Mouse (Mus musculus) spleen, adult 2 months (tissue): Measurements from ENCODE around the gene Rpl3. TPM values are rescaled to one million over a fixed set of nuclear protein-coding genes. Genes with fewer than 3 reads are reported as not detected.

Experiments used
- DNase-seq, 2 experiments: peaks; one replicate each; pipeline versions ENCODE4 v3.0.0 to v3.0.0-alpha.2; 2012 to 2021; ENCODE audit warnings: low spot score in 2 of 2, low read depth in 1 of 2
- H3K27ac ChIP-seq: fragments of 200-500 bp; 2 replicates; pipeline ENCODE4 v1.5.1; 2012; ENCODE audit warnings: low read length, inconsistent platforms; ENCODE audit not compliant: insufficient read depth
- H3K27me3 ChIP-seq: fragments of 200-500 bp; 2 replicates; pipeline ENCODE4 v1.6.1; 2012; ENCODE audit warnings: mild to moderate bottlenecking, moderate library complexity, low read length, inconsistent platforms; ENCODE audit not compliant: control insufficient read depth, insufficient read depth
- H3K36me3 ChIP-seq: fragments of 200-500 bp; 2 replicates; pipeline ENCODE4 v1.6.1; 2012; ENCODE audit warnings: mild to moderate bottlenecking, low read length, inconsistent platforms; ENCODE audit not compliant: control insufficient read depth, insufficient read depth
- H3K4me1 ChIP-seq: fragments of 200-500 bp; 2 replicates; pipeline ENCODE4 v1.6.1; 2011; ENCODE audit warnings: inconsistent platforms; ENCODE audit not compliant: control insufficient read depth, insufficient read depth, insufficient read length
- H3K4me3 ChIP-seq: fragments of 200-500 bp; 2 replicates; pipeline ENCODE4 v1.5.1; 2011; ENCODE audit warnings: mild to moderate bottlenecking, inconsistent platforms; ENCODE audit not compliant: insufficient read depth, insufficient read length; ENCODE audit errors: extremely low read depth
- CTCF ChIP-seq: fragments of 200-500 bp; IDR thresholded peaks from 2 replicates; pipeline ENCODE4 v1.5.1; 2011; ENCODE audit warnings: mild to moderate bottlenecking, inconsistent platforms; ENCODE audit not compliant: insufficient read depth, insufficient read length, insufficient replicate concordance; ENCODE audit errors: extremely low read depth
- POLR2A ChIP-seq: fragments of 200-500 bp; IDR thresholded peaks from 2 replicates; pipeline ENCODE4 v1.6.1; 2011; ENCODE audit warnings: low read depth, low read length, inconsistent platforms
- WGBS: fragments of 180-500 bp; shearing (Covaris S2); methylation state at CpG from one replicate; pipeline ENCODE4 v1.1.7; 2018; 5-methylcytosine and 5-hydroxymethylcytosine counted together
- polyA plus RNA-seq: library from polyadenylated mRNA; depleted of rRNA; stranded (reverse); fragments of >200 nt; gene quantifications from 2 replicates; pipeline ENCODE4 v1.2.3, GENCODE M21; 2012

Rpl3 gene
- polyA plus RNA-seq, 1 experiment = 833 TPM

DNA sequence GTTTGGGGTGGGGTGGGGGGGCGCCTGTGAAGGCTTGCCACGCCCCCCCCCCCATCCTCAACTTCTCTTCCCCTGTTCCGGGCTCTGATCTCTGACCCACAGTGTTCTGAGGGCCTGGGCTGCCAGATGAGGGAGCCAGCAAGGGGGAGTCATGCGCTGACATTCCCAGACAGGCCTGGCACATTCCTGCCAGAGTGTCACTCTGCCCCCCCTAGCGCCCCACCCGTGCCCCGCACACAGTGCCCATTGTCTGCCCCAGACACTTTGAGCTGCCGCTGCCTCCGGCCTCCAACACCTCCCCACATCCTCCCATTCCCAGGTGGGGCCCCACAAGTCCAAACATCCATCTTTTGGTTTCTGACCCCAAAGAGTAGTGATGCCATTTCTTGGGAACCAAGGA is 29.3 kb downstream of the Rpl3 start:
- H3K27ac ChIP-seq = no peak overlapping the region
- 91% methylated on average over 7 of the region's 9 CpGs for WGBS
- H3K4me1 ChIP-seq = no peaks in the 10 kb centered on the region
- H3K4me3 ChIP-seq = no peak overlapping the region
- TF ChIP-seq POLR2A = no peak
- TF ChIP-seq CTCF = no peak
- H3K36me3 ChIP-seq = no peaks in the 10 kb centered on the region
- DNase-seq = no peak
- H3K27me3 ChIP-seq = no peaks in the 10 kb centered on the region

DNA sequence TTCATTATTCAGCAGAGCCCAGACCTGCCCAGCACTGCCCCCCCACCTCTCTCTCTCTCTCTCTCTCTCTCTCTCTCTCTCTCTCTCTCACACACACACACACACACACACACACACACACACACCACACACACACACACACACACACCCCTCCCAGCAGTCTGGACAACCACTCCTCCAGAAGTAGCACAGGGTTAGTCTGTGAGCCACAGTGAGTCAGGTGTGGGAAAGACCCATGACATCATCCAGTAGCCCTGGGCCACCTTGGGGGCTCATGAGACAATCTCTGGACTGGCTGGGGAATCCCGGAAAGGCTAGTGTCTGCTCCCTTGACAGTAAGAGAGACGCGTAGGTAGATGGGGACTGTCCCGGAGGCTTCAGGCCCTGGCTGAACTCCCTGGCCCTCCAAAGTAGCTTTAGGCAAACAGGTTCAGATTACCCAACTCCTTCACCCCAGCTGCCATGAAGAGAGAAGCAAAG is 30.6 kb downstream of the Rpl3 start:
- no peaks in the 10 kb centered on the region for H3K27me3 ChIP-seq
- no peak overlapping the region for H3K4me3 ChIP-seq
- H3K4me1 ChIP-seq = no peaks in the 10 kb centered on the region
- TF ChIP-seq CTCF (no peak), POLR2A (no peak)
- no peak for DNase-seq
- WGBS = 90% methylated on average over 4 of the region's 4 CpGs
- H3K36me3 ChIP-seq = no peaks in the 10 kb centered on the region
- no peak overlapping the region for H3K27ac ChIP-seq

DNA sequence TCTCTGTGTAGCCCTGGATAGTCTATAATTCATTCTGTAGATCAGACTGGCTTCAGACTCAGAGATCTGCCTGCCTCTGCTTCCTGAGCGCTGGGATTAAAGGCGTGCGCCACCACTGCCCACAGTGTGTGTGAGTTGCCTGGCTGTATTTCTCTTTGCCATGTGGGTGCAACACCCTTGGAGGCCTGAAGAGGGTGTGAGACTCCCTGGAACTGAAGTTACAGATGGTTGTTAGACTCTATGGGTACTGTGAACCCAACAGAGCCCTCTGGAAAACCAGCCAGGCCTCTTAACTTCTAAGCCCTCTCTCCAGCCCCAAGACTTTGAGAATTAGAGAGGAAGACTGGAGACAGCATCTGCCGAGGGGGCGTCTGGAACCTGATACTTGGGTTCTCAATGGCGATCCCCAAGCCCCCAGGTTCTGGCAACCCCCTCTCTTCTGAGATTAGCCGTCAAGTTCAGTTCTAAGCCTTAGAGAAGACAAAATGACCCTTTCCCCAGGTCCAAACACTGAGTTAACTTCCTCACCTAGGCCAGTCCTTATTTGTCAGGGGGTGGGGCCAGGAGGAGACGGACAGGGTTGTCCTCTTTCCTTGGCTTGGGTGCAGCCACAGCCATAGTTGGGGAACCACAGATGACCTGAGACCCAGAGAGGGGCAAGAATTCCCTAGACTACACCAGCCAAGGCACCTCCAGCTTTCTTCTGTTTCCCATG is 31.2 kb downstream of the Rpl3 start:
- no peaks in the 10 kb centered on the region for H3K36me3 ChIP-seq
- no peak for DNase-seq
- H3K4me1 ChIP-seq = no peaks in the 10 kb centered on the region
- no peak overlapping the region for H3K27ac ChIP-seq
- H3K4me3 ChIP-seq = no peak overlapping the region
- TF ChIP-seq CTCF (no peak), POLR2A (no peak)
- 97% methylated on average over 8 of the region's 8 CpGs for WGBS
- no peaks in the 10 kb centered on the region for H3K27me3 ChIP-seq

- no peak for TF ChIP-seq CTCF
- TF ChIP-seq POLR2A = no peak
- no peak overlapping the region for H3K27ac ChIP-seq
- no peaks in the 10 kb centered on the region for H3K36me3 ChIP-seq
- WGBS = 93% methylated on average over 7 of the region's 7 CpGs
- DNase-seq = no peak
- H3K4me3 ChIP-seq = no peak overlapping the region
- H3K27me3 ChIP-seq = no peaks in the 10 kb centered on the region
- H3K4me1 ChIP-seq = no peaks in the 10 kb centered on the region
Observed at GRCm38 (mm10) chr15:80059606-80060005, 32.1 kb downstream of the Rpl3 start.

GRCm38 (mm10) chr15:80058151-80058550 is 33.5 kb downstream of the Rpl3 start:
- TF ChIP-seq POLR2A (no peak), CTCF (no peak)
- WGBS = 89% methylated on average over 7 of the region's 7 CpGs

DNA sequence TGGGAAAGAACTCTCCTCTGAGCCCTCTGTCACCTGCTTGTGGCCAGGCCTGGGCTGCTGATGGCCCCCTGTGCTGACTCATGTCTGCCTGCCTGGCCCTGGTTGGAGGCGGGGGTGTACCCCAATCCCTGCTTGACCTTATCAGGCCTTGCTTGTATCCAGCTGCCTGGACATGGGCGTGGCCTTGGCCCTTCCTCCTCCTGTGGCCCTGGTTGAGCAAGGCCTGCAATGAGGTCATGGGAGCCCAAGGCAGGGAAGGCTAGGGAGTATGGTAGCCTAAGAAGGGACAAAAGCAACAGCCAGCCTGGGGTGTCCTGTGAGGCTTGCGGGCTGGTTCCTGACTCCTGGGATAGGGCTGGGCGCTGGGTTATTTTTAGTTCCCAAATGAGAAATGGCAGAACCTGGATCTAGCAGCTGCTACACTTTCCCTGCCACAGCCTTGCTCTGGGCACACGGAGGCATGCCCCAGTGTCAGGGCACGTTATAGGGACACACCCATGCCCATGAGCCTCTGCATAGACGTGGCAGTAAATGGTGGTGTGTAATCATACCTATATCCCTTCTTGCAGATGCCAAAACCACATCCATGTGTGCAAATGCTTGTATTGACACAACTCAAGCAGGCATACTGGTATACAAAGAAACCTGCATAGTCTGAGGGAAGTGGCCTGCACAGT is 37.5 kb downstream of the Rpl3 start:
- Histone ChIP-seq H3K36me3 (no peaks in the 10 kb centered on the region), H3K4me3 (no peak overlapping the region), H3K27ac (no peak overlapping the region), H3K27me3 (no peaks in the 10 kb centered on the region), H3K4me1 (no peaks in the 10 kb centered on the region; the same call in 1 of the 2 replicates)
- TF ChIP-seq CTCF (no peak), POLR2A (no peak)
- 80% methylated on average over 7 of the region's 7 CpGs for WGBS
- no peak for DNase-seq

More at GRCm38 (mm10) chr15:80058151-80058550, 33.5 kb downstream of the Rpl3 start:
- Histone ChIP-seq H3K27ac (no peak overlapping the region), H3K36me3 (no peaks in the 10 kb centered on the region), H3K4me1 (no peaks in the 10 kb centered on the region), H3K4me3 (no peak overlapping the region), H3K27me3 (no peaks in the 10 kb centered on the region)
- no peak for DNase-seq

- Histone ChIP-seq H3K27me3 (no peaks in the 10 kb centered on the region), H3K4me1 (no peaks in the 10 kb centered on the region; the same call in 1 of the 2 replicates), H3K4me3 (no peak overlapping the region), H3K27ac (no peak overlapping the region), H3K36me3 (no peaks in the 10 kb centered on the region)
- no peak for TF ChIP-seq POLR2A
- DNase-seq = no peak
- WGBS = 84% methylated on average over 8 of the region's 8 CpGs
Observed at GRCm38 (mm10) chr15:80053381-80054033, 38.2 kb downstream of the Rpl3 start.
